8 mouse cellular contexts compared by ENCODE assay signal in the genomic region with DNA sequence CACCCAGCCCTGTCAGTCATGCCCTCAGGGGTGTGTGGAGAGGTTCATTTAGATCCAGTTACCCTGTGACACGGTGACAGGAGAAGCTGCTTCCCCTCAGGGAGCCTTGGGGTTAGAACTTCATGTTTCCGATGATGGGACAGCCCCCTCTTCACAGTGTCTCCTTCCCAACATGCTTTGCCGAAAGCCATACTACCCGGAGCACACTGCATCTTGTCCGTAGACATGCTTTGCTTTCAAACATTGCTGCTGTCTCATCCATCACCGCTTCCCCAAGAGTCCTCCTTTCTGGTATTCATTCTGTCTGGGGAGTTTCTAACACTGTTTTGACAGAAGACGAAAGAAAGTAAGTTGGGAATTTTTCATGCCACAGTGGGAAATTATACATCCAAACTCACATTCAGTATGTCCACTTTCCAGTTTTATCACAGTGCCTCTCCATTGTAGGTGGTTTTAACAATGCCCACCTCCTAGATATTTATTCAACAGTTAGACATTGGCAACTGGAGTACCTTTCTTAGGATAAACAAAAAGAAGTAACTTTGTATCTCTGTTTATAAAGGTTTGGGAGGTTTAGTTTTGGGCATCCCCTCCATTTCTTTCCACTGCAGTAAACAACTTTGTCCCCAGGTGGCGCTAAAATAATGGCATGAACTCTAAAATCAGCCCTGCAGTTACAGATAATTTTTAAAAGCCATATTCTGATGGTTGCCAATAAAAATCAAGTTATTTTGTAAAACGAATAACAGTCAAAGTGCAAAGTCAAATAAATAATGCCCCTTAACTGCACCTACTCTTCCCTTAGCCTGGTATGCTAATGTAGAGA. TPM values are rescaled to one million over a fixed set of nuclear protein-coding genes. Genes with fewer than 3 reads are reported as not detected.
DNase-seq lines count a peak whose midpoint lies in the region; ATAC-seq and TF ChIP-seq lines count a peak whose summit lies in the region.

No protein-coding gene starts in this region.

- H3K4me1 ChIP-seq in heart, embryonic 11.5 days (ENCODE audit: control insufficient read depth, insufficient read depth, low read length): no peaks in the 10 kb centered on the region
- H3K4me1 ChIP-seq in lung, embryonic 14.5 days (ENCODE audit: insufficient read depth): no peaks in the 10 kb centered on the region

- peak; percentile 52; the same call in 1 of the 2 replicates for TF ChIP-seq CTCF in brain, embryonic 14.5 days (IDR thresholded peaks at IDR 0.05; ENCODE audit: borderline replicate concordance, extremely low read depth, insufficient read depth, insufficient read length)
- peak; percentile 70 for TF ChIP-seq CTCF in lung, embryonic 14.5 days (IDR thresholded peaks at IDR 0.05; ENCODE audit: low read depth)

- H3K27ac ChIP-seq in heart, embryonic 11.5 days (ENCODE audit: low read depth, low read length): no peak overlapping the region
- H3K27ac ChIP-seq in lung, embryonic 14.5 days (ENCODE audit: low read depth): no peak overlapping the region

- no peak for ATAC-seq in heart, embryonic 11.5 days (replicated peaks; ENCODE audit: insufficient number of reproducible peaks, low FRiP score, low TSS enrichment)
- ATAC-seq in lung, embryonic 14.5 days (ENCODE audit: insufficient read depth): no peak
- ATAC-seq in megakaryocyte, adult 5-6 weeks (ENCODE audit: poor library complexity, severe bottlenecking): no peak
- no peak for ATAC-seq in granulocyte monocyte progenitor cell, adult 5-6 weeks (replicated peaks; ENCODE audit: poor library complexity, severe bottlenecking)

- H3K9me3 ChIP-seq in heart, embryonic 11.5 days (replicated peaks; ENCODE audit: control insufficient read depth, low read length): no peaks in the 10 kb centered on the region
- no peaks in the 10 kb centered on the region for H3K9me3 ChIP-seq in lung, embryonic 14.5 days (ENCODE audit: low read depth, low read length)

- peak; percentile 54 for DNase-seq in heart, postnatal 4 days
- DNase-seq in right cerebral cortex, adult 2 months (ENCODE audit: low spot score in 2 of 2): peak; percentile 41 to 60
- no peak for DNase-seq in right cerebral cortex, postnatal 36 days (ENCODE audit: low spot score in 2 of 2)
- DNase-seq in brain, embryonic 14.5 days (ENCODE audit: low read depth): peak; percentile 37
- DNase-seq in lung, embryonic 14.5 days: peak; percentile 75

- H3K36me3 ChIP-seq in heart, embryonic 11.5 days (ENCODE audit: control insufficient read depth, insufficient read depth, low read length): 0 out of 2 replicates have a peak, but pooled peaks cover 3% of the 10 kb centered on the region
- H3K36me3 ChIP-seq in lung, embryonic 14.5 days (ENCODE audit: insufficient read depth): peaks cover 20% of the 10 kb centered on the region

- no peak overlapping the region for H3K4me2 ChIP-seq in heart, embryonic 11.5 days
- no peak overlapping the region for H3K4me2 ChIP-seq in lung, embryonic 14.5 days

- WGBS in heart, embryonic 11.5 days (ENCODE audit: insufficient replicate concordance): 41% methylated on average over 9 of the region's 9 CpGs
- 37% methylated on average over 9 of the region's 9 CpGs for WGBS in lung, embryonic 14.5 days

- TF ChIP-seq POLR2A in brain, embryonic 14.5 days (IDR thresholded peaks at IDR 0.05; ENCODE audit: borderline replicate concordance, extremely low read depth, insufficient read depth, insufficient read length, poor library complexity, severe bottlenecking): no peak

- no peak overlapping the region for H3K4me3 ChIP-seq in heart, embryonic 11.5 days (ENCODE audit: low read depth, low read length)
- H3K4me3 ChIP-seq in lung, embryonic 14.5 days (ENCODE audit: low read depth, low read length): no peak overlapping the region

- H3K27me3 ChIP-seq in heart, embryonic 11.5 days (ENCODE audit: control insufficient read depth, insufficient read depth, low read length): no peaks in the 10 kb centered on the region
- no peaks in the 10 kb centered on the region for H3K27me3 ChIP-seq in lung, embryonic 14.5 days (ENCODE audit: insufficient read depth, low read length)

- no peak overlapping the region for H3K9ac ChIP-seq in heart, embryonic 11.5 days (ENCODE audit: low read depth, low read length)
- H3K9ac ChIP-seq in lung, embryonic 14.5 days: no peak overlapping the region

RNA-seq across cellular contexts. Expression of gene Ahsg, which starts 14.6 kb away (rescaled TPM):
- 1 to 10 TPM; 8.6 to 9.8 TPM for total RNA-seq in heart, postnatal 4 days (2021)
- 0.54 and 2.2 TPM in 2 replicates for polyA plus RNA-seq in heart, embryonic 11.5 days (2014; fragmentation: Nextera tagmentation; extraction: Ambion mirVana)
- polyA plus RNA-seq in brain, embryonic 14.5 days (2012; rRNA removed): 0.24 and 0.44 TPM in 2 replicates
- polyA plus RNA-seq in lung, embryonic 14.5 days (2014; fragmentation: Nextera tagmentation; extraction: Ambion mirVana): 0.16 and 0.28 TPM in 2 replicates
- total RNA-seq in megakaryocyte, adult 5-6 weeks (2015): not detected in 2 replicates
- not detected in 2 replicates for total RNA-seq in megakaryocyte, adult 5-6 weeks (2017)
- not detected in 2 replicates for total RNA-seq in granulocyte monocyte progenitor cell, adult 5-6 weeks (2014; fragmentation: Nextera tagmentation)
- total RNA-seq in granulocyte monocyte progenitor cell, adult 5-6 weeks (2017): not detected in 2 replicates

RNA-seq across cellular contexts. Expression of gene Dnajb11, which starts 18.8 kb away (rescaled TPM):
- 10 to 100 TPM; 68.4 to 69.1 TPM for total RNA-seq in heart, postnatal 4 days (2021)
- polyA plus RNA-seq in heart, embryonic 11.5 days (2014; fragmentation: Nextera tagmentation; extraction: Ambion mirVana): 130 and 148 TPM in 2 replicates
- 33.3 and 41.4 TPM in 2 replicates for polyA plus RNA-seq in brain, embryonic 14.5 days (2012; rRNA removed)
- polyA plus RNA-seq in lung, embryonic 14.5 days (2014; fragmentation: Nextera tagmentation; extraction: Ambion mirVana): 96.9 and 107 TPM in 2 replicates
- 62.0 and 63.4 TPM in 2 replicates for total RNA-seq in megakaryocyte, adult 5-6 weeks (2015)
- 142 and 147 TPM in 2 replicates for total RNA-seq in megakaryocyte, adult 5-6 weeks (2017)
- 85.9 and 112 TPM in 2 replicates for total RNA-seq in granulocyte monocyte progenitor cell, adult 5-6 weeks (2014; fragmentation: Nextera tagmentation)
- total RNA-seq in granulocyte monocyte progenitor cell, adult 5-6 weeks (2017): 187 and 220 TPM in 2 replicates

RNA-seq across cellular contexts. Expression of gene Tbccd1, which starts 19.0 kb away (rescaled TPM):
- total RNA-seq in heart, postnatal 4 days (2021): 10 to 100 TPM in 1 of 2 experiments, 1 to 10 TPM in 1; 9.9 to 11.7 TPM
- 16.7 and 19.2 TPM in 2 replicates for polyA plus RNA-seq in heart, embryonic 11.5 days (2014; fragmentation: Nextera tagmentation; extraction: Ambion mirVana)
- 18.8 and 22.0 TPM in 2 replicates for polyA plus RNA-seq in brain, embryonic 14.5 days (2012; rRNA removed)
- 31.2 and 33.6 TPM in 2 replicates for polyA plus RNA-seq in lung, embryonic 14.5 days (2014; fragmentation: Nextera tagmentation; extraction: Ambion mirVana)
- total RNA-seq in megakaryocyte, adult 5-6 weeks (2015): 14.3 and 24.1 TPM in 2 replicates
- 18.7 and 21.0 TPM in 2 replicates for total RNA-seq in megakaryocyte, adult 5-6 weeks (2017)
- 18.8 and 32.9 TPM in 2 replicates for total RNA-seq in granulocyte monocyte progenitor cell, adult 5-6 weeks (2014; fragmentation: Nextera tagmentation)
- total RNA-seq in granulocyte monocyte progenitor cell, adult 5-6 weeks (2017): 22.1 and 27.1 TPM in 2 replicates

RNA-seq across cellular contexts. Expression of gene Fetub, which starts 41.7 kb away (rescaled TPM):
- total RNA-seq in heart, postnatal 4 days (2021): not detected
- 0.19 TPM in 1 of 2 replicates, not detected in the other for polyA plus RNA-seq in heart, embryonic 11.5 days (2014; fragmentation: Nextera tagmentation; extraction: Ambion mirVana)
- polyA plus RNA-seq in brain, embryonic 14.5 days (2012; rRNA removed): 0.11 TPM in 1 of 2 replicates, not detected in the other
- polyA plus RNA-seq in lung, embryonic 14.5 days (2014; fragmentation: Nextera tagmentation; extraction: Ambion mirVana): not detected in 2 replicates
- total RNA-seq in megakaryocyte, adult 5-6 weeks (2015): not detected in 2 replicates
- not detected in 2 replicates for total RNA-seq in megakaryocyte, adult 5-6 weeks (2017)
- not detected in 2 replicates for total RNA-seq in granulocyte monocyte progenitor cell, adult 5-6 weeks (2014; fragmentation: Nextera tagmentation)
- not detected in 2 replicates for total RNA-seq in granulocyte monocyte progenitor cell, adult 5-6 weeks (2017)

Comparison
In these comparisons a context has a peak if more than half of its experiments do, and no peak if none do; other contexts are left out.
1. DNase-seq: peak in heart, postnatal 4 days (single experiment), right cerebral cortex, adult 2 months (2 of 2), brain, embryonic 14.5 days (single experiment) and lung, embryonic 14.5 days (single experiment); none in right cerebral cortex, postnatal 36 days (0 of 2).
2. RNA of gene Ahsg, which starts 14.6 kb away (total RNA-seq): 8.6 to 9.8 TPM in heart, postnatal 4 days; not detected in megakaryocyte, adult 5-6 weeks and not detected in granulocyte monocyte progenitor cell, adult 5-6 weeks; every median in the first group is over 4 times any median in the second.